Mouse (Mus musculus) ES-E14 (cell line): ENCODE measurements at regions not wholly inside any gene's neighbourhood (a gene's known extent, or its start where the extent isn't known, plus 50 kb on each side); places are given as distances from the start of the nearest gene placed in this dataset.

Experiments
- CHD2 ChIP-seq: IDR thresholded peaks from 2 replicates; pipeline ENCODE4 v1.6.1; 2014; ENCODE audit warnings: mild to moderate bottlenecking, low read depth, low read length, inconsistent platforms
- HCFC1 ChIP-seq: IDR thresholded peaks from 2 replicates; pipeline ENCODE4 v1.6.1; 2012; ENCODE audit warnings: low read length, inconsistent platforms, borderline replicate concordance; ENCODE audit not compliant: insufficient read depth
- ZC3H11A ChIP-seq: IDR thresholded peaks from 2 replicates; pipeline ENCODE4 v1.6.1; 2012; ENCODE audit warnings: low read depth, mild to moderate bottlenecking, inconsistent platforms, low read length, borderline replicate concordance

- TF ChIP-seq CHD2 (no peak), ZC3H11A (no peak), HCFC1 (no peak)
Observed at GRCm38 (mm10) chr2:178610211-178610975, 180.1 kb downstream of the Cdh26 start.
